Mouse (Mus musculus): ENCODE results near the gene Vopp1. TPM values are rescaled to one million over a fixed set of nuclear protein-coding genes. Genes with fewer than 3 reads are reported as not detected.

Vopp1 gene
- polyA plus RNA-seq, 1 experiment from 2014 or later, result 23.5 TPM

DNA sequence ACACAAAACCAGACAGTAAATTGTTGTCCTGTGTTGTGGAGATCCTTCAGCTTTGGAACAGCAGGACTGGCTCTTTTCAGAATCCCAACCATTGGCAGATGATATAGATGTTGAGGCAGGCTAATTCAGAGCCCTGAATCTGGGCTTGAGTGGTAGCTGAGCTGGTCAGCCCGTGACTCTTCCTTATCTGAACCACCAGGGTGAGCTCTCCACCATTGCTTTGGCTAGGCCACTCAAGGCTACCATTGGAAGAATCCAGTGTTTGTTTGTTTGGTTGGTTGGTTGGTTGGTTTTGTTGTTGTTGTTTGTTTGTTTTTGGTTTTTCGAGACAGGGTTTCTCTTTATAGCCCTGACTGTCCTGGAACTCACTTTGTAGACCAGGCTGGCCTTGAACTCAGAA lies 81.6 kb downstream of the Vopp1 start:
- H3K36me3 ChIP-seq (ENCODE audit: control insufficient read depth, insufficient read depth, low read length), result peaks cover 5% of the 10 kb centered on the region; the same call in 1 of the 2 replicates
- H3K27me3 ChIP-seq (ENCODE audit: control insufficient read depth, insufficient read depth, low read length), result no peaks in the 10 kb centered on the region
- no peak overlapping the region for H3K4me2 ChIP-seq (replicated peaks; ENCODE audit: low read depth, low read length)
- H3K9ac ChIP-seq (ENCODE audit: low read depth, low read length), result no peak overlapping the region
- no peaks in the 10 kb centered on the region for H3K4me1 ChIP-seq (ENCODE audit: control insufficient read depth, insufficient read depth, low read length)
- 73% methylated on average over 2 of the region's 2 CpGs for WGBS
- no peaks in the 10 kb centered on the region for H3K9me3 ChIP-seq (ENCODE audit: control insufficient read depth, low read length)
- no peak for ATAC-seq (ENCODE audit: low FRiP score, low TSS enrichment)
- no peak overlapping the region for H3K4me3 ChIP-seq (ENCODE audit: low read length)
- no peak overlapping the region for H3K27ac ChIP-seq (ENCODE audit: low read depth, low read length)

DNA sequence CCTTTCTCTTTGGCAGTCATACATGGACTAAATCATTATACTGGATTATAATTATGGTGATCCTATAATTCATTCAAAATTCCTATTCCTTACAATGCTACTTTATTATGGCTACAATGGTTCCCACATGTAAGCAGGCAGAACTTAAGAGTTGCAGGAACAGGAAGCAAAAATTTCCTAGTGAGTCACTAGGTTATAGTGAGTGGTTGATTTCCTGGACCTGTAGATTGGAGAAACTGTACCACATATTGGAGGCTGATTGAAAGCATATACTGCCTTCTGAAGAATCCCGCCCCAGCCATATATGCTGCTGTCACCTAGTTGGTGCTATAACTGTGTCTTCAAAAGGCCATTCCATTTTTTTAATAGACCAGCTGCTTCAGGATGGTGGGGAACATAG lies 82.2 kb downstream of the Vopp1 start:
- no peaks in the 10 kb centered on the region for H3K4me1 ChIP-seq (ENCODE audit: control insufficient read depth, insufficient read depth, low read length)
- H3K27ac ChIP-seq (ENCODE audit: low read depth, low read length), result no peak overlapping the region
- no peaks in the 10 kb centered on the region for H3K9me3 ChIP-seq (ENCODE audit: control insufficient read depth, low read length)
- 93% methylated on average over 1 of the region's 1 CpGs for WGBS
- H3K9ac ChIP-seq (ENCODE audit: low read depth, low read length), result no peak overlapping the region
- H3K27me3 ChIP-seq (ENCODE audit: control insufficient read depth, insufficient read depth, low read length), result no peaks in the 10 kb centered on the region
- H3K4me3 ChIP-seq (ENCODE audit: low read length), result no peak overlapping the region
- H3K36me3 ChIP-seq (ENCODE audit: control insufficient read depth, insufficient read depth, low read length), result peaks cover 5% of the 10 kb centered on the region; the same call in 1 of the 2 replicates
- ATAC-seq (ENCODE audit: low FRiP score, low TSS enrichment), result no peak
- H3K4me2 ChIP-seq (replicated peaks; ENCODE audit: low read depth, low read length), result no peak overlapping the region

- no peak for ATAC-seq (ENCODE audit: low FRiP score, low TSS enrichment)
- no peak overlapping the region for H3K4me2 ChIP-seq (replicated peaks; ENCODE audit: low read depth, low read length)
- no peak overlapping the region for H3K27ac ChIP-seq (ENCODE audit: low read depth, low read length)
- H3K9me3 ChIP-seq (ENCODE audit: control insufficient read depth, low read length), result no peaks in the 10 kb centered on the region
- no peaks in the 10 kb centered on the region for H3K27me3 ChIP-seq (ENCODE audit: control insufficient read depth, insufficient read depth, low read length)
- WGBS, result 96% methylated on average over 1 of the region's 1 CpGs
- no peaks in the 10 kb centered on the region for H3K4me1 ChIP-seq (ENCODE audit: control insufficient read depth, insufficient read depth, low read length)
- peaks cover 15% of the 10 kb centered on the region; the same call in 1 of the 2 replicates for H3K36me3 ChIP-seq (ENCODE audit: control insufficient read depth, insufficient read depth, low read length)
- H3K9ac ChIP-seq (ENCODE audit: low read depth, low read length), result no peak overlapping the region
- H3K4me3 ChIP-seq (ENCODE audit: low read length), result no peak overlapping the region
Observed at GRCm38 (mm10) chr6:57721347-57721746, 103.6 kb downstream of the Vopp1 start.

GRCm38 (mm10) chr6:57711726-57712125 lies 113.2 kb downstream of the Vopp1 start:
- Histone ChIP-seq H3K27ac (ENCODE audit: low read depth, low read length) (no peak overlapping the region), H3K9ac (ENCODE audit: low read depth, low read length) (no peak overlapping the region), H3K9me3 (ENCODE audit: control insufficient read depth, low read length) (no peaks in the 10 kb centered on the region), H3K4me3 (ENCODE audit: low read length) (no peak overlapping the region), H3K4me2 (replicated peaks; ENCODE audit: low read depth, low read length) (no peak overlapping the region), H3K36me3 (ENCODE audit: control insufficient read depth, insufficient read depth, low read length) (no peaks in the 10 kb centered on the region), H3K4me1 (ENCODE audit: control insufficient read depth, insufficient read depth, low read length) (no peaks in the 10 kb centered on the region), H3K27me3 (ENCODE audit: control insufficient read depth, insufficient read depth, low read length) (no peaks in the 10 kb centered on the region)
- 8% methylated on average over 1 of the region's 1 CpGs for WGBS
- peak; percentile 71; the same call in 1 of the 2 replicates for ATAC-seq (ENCODE audit: low FRiP score, low TSS enrichment)

DNA sequence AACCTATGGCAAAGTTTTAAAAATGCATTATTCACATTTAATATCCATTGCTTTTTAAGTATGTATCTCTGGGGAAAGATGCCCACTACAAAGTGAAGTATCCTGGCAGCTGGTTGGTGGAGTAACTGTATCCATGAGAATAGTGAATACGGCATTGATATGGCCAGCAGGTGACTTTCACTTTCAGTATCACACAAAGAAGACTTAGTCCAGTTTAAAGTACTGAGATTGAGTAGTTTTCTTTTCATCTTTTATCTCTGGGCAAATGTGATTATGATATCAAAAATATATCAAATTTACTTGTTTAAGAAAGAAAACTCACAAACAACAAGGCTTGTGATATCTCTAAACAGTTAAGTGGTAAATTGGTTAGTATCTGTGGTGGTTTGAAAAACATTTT lies 118.2 kb downstream of the Vopp1 start:
- no peak for ATAC-seq (ENCODE audit: low FRiP score, low TSS enrichment)
- no peak overlapping the region for H3K4me2 ChIP-seq (replicated peaks; ENCODE audit: low read depth, low read length)
- no peaks in the 10 kb centered on the region for H3K9me3 ChIP-seq (ENCODE audit: control insufficient read depth, low read length)
- 98% methylated on average over 1 of the region's 1 CpGs for WGBS
- no peak overlapping the region for H3K9ac ChIP-seq (ENCODE audit: low read depth, low read length)
- H3K4me1 ChIP-seq (ENCODE audit: control insufficient read depth, insufficient read depth, low read length), result no peaks in the 10 kb centered on the region
- H3K4me3 ChIP-seq (ENCODE audit: low read length), result no peak overlapping the region
- no peaks in the 10 kb centered on the region for H3K36me3 ChIP-seq (ENCODE audit: control insufficient read depth, insufficient read depth, low read length)
- H3K27me3 ChIP-seq (ENCODE audit: control insufficient read depth, insufficient read depth, low read length), result no peaks in the 10 kb centered on the region
- H3K27ac ChIP-seq (ENCODE audit: low read depth, low read length), result no peak overlapping the region

- Histone ChIP-seq H3K4me1 (ENCODE audit: control insufficient read depth, insufficient read depth, low read length) (no peaks in the 10 kb centered on the region), H3K4me2 (replicated peaks; ENCODE audit: low read depth, low read length) (peak overlapping the region; percentile 67), H3K27me3 (ENCODE audit: control insufficient read depth, insufficient read depth, low read length) (no peaks in the 10 kb centered on the region), H3K36me3 (ENCODE audit: control insufficient read depth, insufficient read depth, low read length) (no peaks in the 10 kb centered on the region), H3K4me3 (ENCODE audit: low read length) (peak overlapping the region; percentile 75), H3K9me3 (ENCODE audit: control insufficient read depth, low read length) (no peaks in the 10 kb centered on the region), H3K9ac (ENCODE audit: low read depth, low read length) (peak overlapping the region; percentile 77), H3K27ac (ENCODE audit: low read depth, low read length) (peak overlapping the region; percentile 94)
- 32% methylated on average over 2 of the region's 2 CpGs for whole genome bisulfite sequencing
- peak; percentile 29 for ATAC-seq (ENCODE audit: low FRiP score, low TSS enrichment)
Observed at GRCm38 (mm10) chr6:57703703-57704102, 121.3 kb downstream of the Vopp1 start.

DNA sequence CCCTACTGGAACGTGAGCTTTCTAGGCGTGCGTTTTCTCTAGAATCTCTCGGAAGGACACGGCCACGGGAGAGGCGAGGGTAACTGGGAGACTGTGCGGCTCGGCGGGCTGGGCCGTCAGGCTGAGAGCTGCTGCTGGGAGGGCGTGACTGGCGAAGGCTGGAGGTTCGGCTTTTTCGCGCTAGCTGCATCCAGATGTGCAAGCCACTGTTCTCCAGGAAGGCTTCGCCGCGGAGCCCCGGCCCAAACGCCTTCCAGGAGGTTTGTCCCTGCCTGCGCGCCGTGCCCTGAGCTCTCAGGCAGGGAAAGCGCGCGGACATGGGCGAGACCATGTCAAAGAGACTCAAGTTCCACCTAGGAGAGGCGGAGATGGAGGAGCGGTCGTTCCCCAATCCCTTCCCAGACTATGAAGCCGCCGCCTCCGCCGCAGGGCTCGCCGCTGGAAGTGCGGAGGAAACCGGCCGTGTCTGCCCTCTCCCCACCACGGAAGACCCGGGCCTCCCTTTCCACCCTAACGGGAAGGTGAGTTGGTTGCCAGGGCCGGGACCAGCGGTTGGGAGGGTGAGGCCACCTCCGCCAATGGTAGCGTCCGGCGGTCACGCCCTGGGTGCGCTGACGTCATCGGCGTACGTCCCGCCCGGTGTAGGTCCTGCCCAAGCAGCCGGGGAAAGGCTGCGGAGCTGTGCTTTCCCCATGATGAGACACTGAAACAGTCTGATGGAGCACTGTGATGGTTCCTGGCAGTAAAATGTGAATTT lies 122.0 kb downstream of the Vopp1 start:
- H3K27me3 ChIP-seq (ENCODE audit: control insufficient read depth, insufficient read depth, low read length), result no peaks in the 10 kb centered on the region
- no peaks in the 10 kb centered on the region for H3K4me1 ChIP-seq (ENCODE audit: control insufficient read depth, insufficient read depth, low read length)
- peak; percentile 99 for ATAC-seq (ENCODE audit: low FRiP score, low TSS enrichment)
- H3K9ac ChIP-seq (ENCODE audit: low read depth, low read length), result peak overlapping the region; percentile 77
- H3K27ac ChIP-seq (ENCODE audit: low read depth, low read length), result peak overlapping the region; percentile 94
- H3K36me3 ChIP-seq (ENCODE audit: control insufficient read depth, insufficient read depth, low read length), result no peaks in the 10 kb centered on the region
- peak overlapping the region; percentile 67 for H3K4me2 ChIP-seq (replicated peaks; ENCODE audit: low read depth, low read length)
- H3K9me3 ChIP-seq (ENCODE audit: control insufficient read depth, low read length), result no peaks in the 10 kb centered on the region
- under 1% methylated on average over 59 of the region's 59 CpGs for WGBS
- peak overlapping the region; percentile 75 for H3K4me3 ChIP-seq (ENCODE audit: low read length)

DNA sequence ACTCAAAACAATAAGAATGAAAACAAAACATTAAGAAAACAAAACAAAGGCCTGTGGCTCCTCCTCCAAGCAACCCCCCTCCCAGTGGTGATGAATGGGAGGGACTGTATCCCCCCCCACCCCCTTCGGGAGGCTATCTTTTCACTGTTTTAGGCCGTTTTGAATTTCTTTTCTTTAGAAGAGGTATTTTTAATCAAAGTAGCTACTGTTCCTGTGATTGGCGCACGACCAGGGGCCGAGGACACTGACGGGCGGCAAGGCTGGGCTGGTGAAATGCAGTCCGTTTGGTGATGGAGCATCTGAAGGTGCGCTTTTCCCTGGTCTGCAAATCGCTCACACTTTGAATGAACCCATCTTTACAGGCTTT lies 122.6 kb downstream of the Vopp1 start, which contains the start of gene Lancl2:
Gene Lancl2, plus strand, starts transcription at position 165 of the 367 bp plus-strand sequence.
- peak within 1 kb of the TSS; percentile 94 for H3K27ac ChIP-seq (ENCODE audit: low read depth, low read length)
- H3K4me2 ChIP-seq (replicated peaks; ENCODE audit: low read depth, low read length), result peak within 1 kb of the TSS; percentile 67
- no peaks in the 10 kb centered on the region for H3K4me1 ChIP-seq (ENCODE audit: control insufficient read depth, insufficient read depth, low read length)
- peak; percentile 32 for ATAC-seq (ENCODE audit: low FRiP score, low TSS enrichment)
- H3K27me3 ChIP-seq (ENCODE audit: control insufficient read depth, insufficient read depth, low read length), result no peaks in the 10 kb centered on the region
- 0% methylated on average over 10 of the region's 10 CpGs for WGBS
- H3K9ac ChIP-seq (ENCODE audit: low read depth, low read length), result peak within 1 kb of the TSS; percentile 77
- H3K36me3 ChIP-seq (ENCODE audit: control insufficient read depth, insufficient read depth, low read length), result no peaks in the 10 kb centered on the region
- H3K9me3 ChIP-seq (ENCODE audit: control insufficient read depth, low read length), result no peaks in the 10 kb centered on the region
- H3K4me3 ChIP-seq (ENCODE audit: low read length), result peak within 1 kb of the TSS; percentile 75

- Histone ChIP-seq H3K9me3 (ENCODE audit: control insufficient read depth, low read length) (no peaks in the 10 kb centered on the region), H3K27ac (ENCODE audit: low read depth, low read length) (no peak overlapping the region), H3K36me3 (ENCODE audit: control insufficient read depth, insufficient read depth, low read length) (no peaks in the 10 kb centered on the region), H3K27me3 (ENCODE audit: control insufficient read depth, insufficient read depth, low read length) (no peaks in the 10 kb centered on the region), H3K4me1 (ENCODE audit: control insufficient read depth, insufficient read depth, low read length) (no peaks in the 10 kb centered on the region), H3K9ac (ENCODE audit: low read depth, low read length) (no peak overlapping the region), H3K4me2 (replicated peaks; ENCODE audit: low read depth, low read length) (peak overlapping the region; percentile 67), H3K4me3 (ENCODE audit: low read length) (no peak overlapping the region)
- WGBS, result 72% methylated on average over 4 of the region's 4 CpGs
- no peak for ATAC-seq (ENCODE audit: low FRiP score, low TSS enrichment)
Observed at GRCm38 (mm10) chr6:57701686-57702085, 123.3 kb downstream of the Vopp1 start.

Measured in kidney, embryonic 14.5 days (tissue).